Mouse (Mus musculus) ES-Bruce4 (cell line): ENCODE measurements around the gene AC161166.1.
"Not testable (repeated sequence)": the region's sequence is repeated elsewhere in the genome, so short reads cannot be mapped to it uniquely, and the experiment has no call there.

ENCODE experiments used
- CTCF ChIP-seq: IDR thresholded peaks from one replicate; pipeline ENCODE4 v1.8.1; 2011; ENCODE audit warnings: low read depth, low read length
- EP300 ChIP-seq: IDR thresholded peaks from 2 replicates; pipeline ENCODE4 v1.6.1; 2011; ENCODE audit warnings: low read depth, low read length; ENCODE audit not compliant: insufficient read depth
- POLR2A ChIP-seq: IDR thresholded peaks from one replicate; pipeline ENCODE4 v1.8.1; 2011; ENCODE audit warnings: low read length; ENCODE audit not compliant: insufficient read depth

DNA sequence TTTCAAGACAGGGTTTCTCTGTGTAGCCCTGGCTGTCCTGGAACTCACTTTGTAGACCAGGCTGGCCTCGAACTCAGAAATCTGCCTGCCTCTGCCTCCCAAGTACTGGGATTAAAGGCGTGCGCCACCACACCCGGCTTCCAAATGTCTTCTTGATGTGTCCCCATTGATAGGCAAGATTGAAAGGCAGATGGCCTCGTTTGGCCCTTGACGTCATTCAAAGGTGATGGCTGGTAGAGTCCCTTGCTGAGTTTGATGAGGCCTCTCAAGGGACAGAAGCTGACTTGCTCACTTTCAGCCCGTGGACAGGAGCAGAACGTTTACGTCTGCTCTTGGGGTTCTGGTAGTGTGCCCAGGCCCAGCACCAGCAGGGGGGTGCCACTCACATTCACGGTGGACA, 7.8 kb upstream of the AC161166.1 start:
- not testable (repeated sequence) for TF ChIP-seq EP300, POLR2A, CTCF
